Mouse (Mus musculus) lung, postnatal 0 days (tissue): ENCODE data around the gene Trpv5.

Experiments
- CTCF ChIP-seq: IDR thresholded peaks from 2 replicates; pipeline ENCODE4 v1.5.1; 2016; ENCODE audit warnings: antibody characterized with exemption, mild to moderate bottlenecking
- EP300 ChIP-seq: IDR thresholded peaks from 2 replicates; pipeline ENCODE4 v1.6.1; 2016; ENCODE audit warnings: antibody characterized with exemption, mild to moderate bottlenecking, control low read depth

GRCm38 (mm10) chr6:41622661-41623060 lies 57.9 kb downstream of the Trpv5 start:
- TF ChIP-seq CTCF (peak; percentile 69), EP300 (no peak)
